Mouse (Mus musculus): ENCODE results near the gene Gm49776.
"Not testable (repeated sequence)": the region's sequence is repeated elsewhere in the genome, so short reads cannot be mapped to it uniquely, and the experiment has no call there.

DNA sequence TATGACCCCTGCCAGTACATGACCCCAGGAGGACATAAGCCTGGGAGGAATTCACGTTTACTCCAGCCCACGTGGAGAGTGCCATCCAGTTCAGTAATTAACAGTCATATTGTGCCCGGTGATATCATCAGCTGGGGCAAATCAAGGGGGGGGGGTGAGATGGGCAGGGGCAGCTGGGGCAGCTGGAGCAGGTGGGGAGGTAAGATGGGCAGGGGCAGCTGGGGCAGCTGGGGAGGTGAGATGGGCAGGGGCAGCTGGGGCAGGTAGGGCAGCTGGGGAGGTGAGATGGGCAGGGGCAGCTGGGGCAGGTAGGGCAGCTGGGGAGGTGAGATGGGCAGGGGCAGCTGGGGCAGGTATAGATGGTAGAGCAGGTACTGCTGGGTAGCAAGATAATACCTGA lies 62.6 kb downstream of the Gm49776 start:
- TF ChIP-seq GATA1 (IDR thresholded peaks at IDR 0.05; ENCODE audit: borderline replicate concordance, low read length); FLI1 (IDR thresholded peaks at IDR 0.05; ENCODE audit: low read length): not testable (repeated sequence)
